Mouse (Mus musculus) heart, embryonic 16.5 days (tissue): Measurements from ENCODE around the gene Sumo1. TPM values are rescaled to one million over a fixed set of nuclear protein-coding genes. Genes with fewer than 3 reads are reported as not detected.
A peak's percentile ranks its signal among the peaks of the same experiment; 100 is the strongest.

Source experiments
- ATAC-seq: fragments of 200-750 bp; cut with Nextera tagmentation; replicated peaks from 2 replicates; pipeline ENCODE4 v1.8.0; 2017; ENCODE audit warnings: moderate number of reproducible peaks; ENCODE audit not compliant: insufficient read depth, low FRiP score; ENCODE audit errors: extremely low read depth
- H3K27ac ChIP-seq: fragments of 300-500 bp; sonication (generic); 2 replicates; pipeline ENCODE4 v1.5.1; 2014; ENCODE audit warnings: mild to moderate bottlenecking, low read length, control low read depth, moderate library complexity
- H3K27me3 ChIP-seq: fragments of 300-500 bp; sonication (generic); 2 replicates; pipeline ENCODE4 v1.6.1; 2014; ENCODE audit warnings: low read length, mixed read lengths; ENCODE audit not compliant: control insufficient read depth, insufficient read depth
- H3K36me3 ChIP-seq: fragments of 300-500 bp; sonication (generic); 2 replicates; pipeline ENCODE4 v1.6.1; 2014; ENCODE audit not compliant: control insufficient read depth, insufficient read depth
- H3K4me1 ChIP-seq: fragments of 300-500 bp; sonication (generic); 2 replicates; pipeline ENCODE4 v1.6.1; 2014; ENCODE audit warnings: low read length, mixed read lengths; ENCODE audit not compliant: control insufficient read depth, insufficient read depth
- H3K4me2 ChIP-seq: fragments of 300-500 bp; sonication (generic); 2 replicates; pipeline ENCODE4 v1.6.1; 2014; ENCODE audit warnings: low read depth, mild to moderate bottlenecking, control low read depth, low read length
- H3K4me3 ChIP-seq: fragments of 300-500 bp; sonication (generic); 2 replicates; pipeline ENCODE4 v1.5.1; 2014; ENCODE audit warnings: mild to moderate bottlenecking, control low read depth, low read length
- H3K9ac ChIP-seq: fragments of 300-500 bp; sonication (generic); 2 replicates; pipeline ENCODE4 v1.6.1; 2014; ENCODE audit warnings: low read length, control low read depth
- H3K9me3 ChIP-seq: fragments of 300-500 bp; sonication (generic); replicated peaks from 2 replicates; pipeline ENCODE4 v1.6.1; 2016; ENCODE audit warnings: low read length; ENCODE audit not compliant: control insufficient read depth
- WGBS: fragments of 180-500 bp; shearing (Covaris S2); extraction: QIAGEN DNeasy Blood & Tissue Kit; methylation state at CpG from one replicate; pipeline ENCODE4 v1.1.7; 2014; 5-methylcytosine and 5-hydroxymethylcytosine counted together
- polyA plus RNA-seq: library from polyadenylated mRNA; unstranded; fragments of >200 nt; fragmentation: Nextera tagmentation; extraction: Ambion mirVana; gene quantifications from 2 replicates; pipeline ENCODE4 v1.2.1, GENCODE M21; 2015

Gene Sumo1
- polyA plus RNA-seq, 1 experiment from 2014 or later: 216 TPM

GRCm38 (mm10) chr1:59683926-59684818 is 13.5 kb upstream of the Sumo1 start:
- 11% methylated on average over 11 of the region's 11 CpGs for WGBS
- peak overlapping the region; percentile 55 for H3K4me3 ChIP-seq
- H3K4me1 ChIP-seq: peaks cover 16% of the 10 kb centered on the region
- peak overlapping the region; percentile 88 for H3K4me2 ChIP-seq
- no peaks in the 10 kb centered on the region for H3K9me3 ChIP-seq
- peak overlapping the region; percentile 71 for H3K27ac ChIP-seq
- H3K9ac ChIP-seq: peak overlapping the region; percentile 75
- no peaks in the 10 kb centered on the region; the same call in 1 of the 2 replicates for H3K27me3 ChIP-seq
- no peaks in the 10 kb centered on the region for H3K36me3 ChIP-seq
- no peak for ATAC-seq

DNA sequence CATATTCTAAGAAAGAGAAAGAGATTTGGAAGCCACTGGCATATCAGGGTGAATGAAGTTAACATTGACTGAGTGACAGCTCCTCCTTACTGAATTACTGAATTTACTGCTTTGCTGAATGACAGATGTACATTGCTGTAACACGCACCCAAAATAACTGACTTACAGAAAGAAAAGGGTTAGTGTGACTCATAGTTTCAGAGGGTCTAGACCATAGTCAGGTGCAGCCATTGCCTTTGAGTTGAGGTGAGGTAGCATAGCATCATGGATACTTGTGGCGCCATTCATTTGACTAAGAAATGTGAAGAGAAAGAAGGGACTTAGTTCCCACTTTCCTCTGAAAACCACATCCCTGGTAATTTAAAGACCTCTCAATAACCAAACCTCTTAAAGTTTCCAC is 3.0 kb upstream of the Sumo1 start:
- Histone ChIP-seq H3K4me2 (no peak overlapping the region), H3K4me1 (peaks cover 12% of the 10 kb centered on the region), H3K9ac (no peak overlapping the region), H3K27ac (no peak overlapping the region), H3K9me3 (no peaks in the 10 kb centered on the region), H3K4me3 (no peak overlapping the region), H3K27me3 (no peaks in the 10 kb centered on the region), H3K36me3 (no peaks in the 10 kb centered on the region)
- 93% methylated on average over 2 of the region's 2 CpGs for WGBS
- ATAC-seq: no peak

DNA sequence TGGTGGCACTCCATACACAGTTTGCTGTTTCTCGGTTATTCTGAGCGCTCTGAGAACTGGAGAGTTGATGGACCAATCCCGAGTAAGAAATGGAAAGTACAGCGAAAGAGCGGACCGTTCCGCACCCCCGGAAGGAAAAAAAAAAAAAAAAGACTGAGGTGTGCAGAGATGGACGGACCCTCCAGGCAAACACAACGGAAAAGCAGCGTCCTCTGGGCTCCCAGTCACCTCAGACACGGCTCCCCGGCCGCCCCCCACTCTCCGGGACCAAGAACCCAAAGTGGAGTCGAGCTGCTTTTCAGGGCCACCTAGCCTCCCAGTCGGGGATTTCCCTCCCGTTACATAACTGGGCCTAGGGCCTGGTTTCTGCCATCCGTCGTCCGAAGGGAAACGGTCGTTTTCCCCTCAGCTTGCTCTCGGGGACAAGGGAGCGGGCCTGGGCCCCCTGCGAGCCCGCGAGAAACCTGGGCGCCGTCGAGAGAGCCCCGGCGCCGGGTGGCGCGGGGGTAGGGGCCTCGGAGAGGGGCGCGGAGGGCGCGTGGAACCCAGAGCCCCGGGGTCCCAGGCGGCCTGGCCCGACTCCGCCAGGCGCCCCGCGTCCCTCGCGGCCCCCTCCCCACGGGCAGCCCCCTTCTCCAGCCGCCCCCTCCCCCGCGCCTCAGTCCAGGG is 538 bp downstream of the Sumo1 start:
- H3K9ac ChIP-seq: peak overlapping the region; percentile 98
- peak overlapping the region; percentile 78 for H3K4me2 ChIP-seq
- no peaks in the 10 kb centered on the region for H3K27me3 ChIP-seq
- no peaks in the 10 kb centered on the region for H3K9me3 ChIP-seq
- under 1% methylated on average over 53 of the region's 54 CpGs for WGBS
- no peaks in the 10 kb centered on the region for H3K36me3 ChIP-seq
- peak overlapping the region; percentile 93 for H3K27ac ChIP-seq
- H3K4me3 ChIP-seq: peak overlapping the region; percentile 76
- H3K4me1 ChIP-seq: peaks cover 17% of the 10 kb centered on the region
- ATAC-seq: peak; percentile 69

GRCm38 (mm10) chr1:59668871-59669270 is 1.8 kb downstream of the Sumo1 start:
- H3K27ac ChIP-seq: no peak overlapping the region
- H3K4me2 ChIP-seq: no peak overlapping the region
- no peaks in the 10 kb centered on the region for H3K36me3 ChIP-seq
- no peak overlapping the region; the same call in 1 of the 2 replicates for H3K9ac ChIP-seq
- WGBS: 86% methylated on average over 2 of the region's 2 CpGs
- H3K4me1 ChIP-seq: peaks cover 17% of the 10 kb centered on the region
- H3K27me3 ChIP-seq: no peaks in the 10 kb centered on the region
- no peaks in the 10 kb centered on the region for H3K9me3 ChIP-seq
- no peak for ATAC-seq
- H3K4me3 ChIP-seq: no peak overlapping the region

- WGBS: 81% methylated on average over 3 of the region's 3 CpGs
- Histone ChIP-seq H3K36me3 (no peaks in the 10 kb centered on the region), H3K4me3 (no peak overlapping the region), H3K9ac (no peak overlapping the region), H3K4me1 (peaks cover 4% of the 10 kb centered on the region), H3K27ac (no peak overlapping the region), H3K27me3 (no peaks in the 10 kb centered on the region), H3K9me3 (no peaks in the 10 kb centered on the region), H3K4me2 (no peak overlapping the region)
- ATAC-seq: no peak
These were observed 7.0 kb downstream of the Sumo1 start for GRCm38 (mm10) chr1:59663456-59664135.

GRCm38 (mm10) chr1:59656244-59657171 is 14.1 kb downstream of the Sumo1 start:
- Histone ChIP-seq H3K27ac (no peak overlapping the region), H3K36me3 (no peaks in the 10 kb centered on the region; the same call in 1 of the 2 replicates), H3K4me3 (no peak overlapping the region), H3K27me3 (no peaks in the 10 kb centered on the region), H3K4me2 (no peak overlapping the region), H3K4me1 (no peaks in the 10 kb centered on the region), H3K9ac (no peak overlapping the region), H3K9me3 (no peaks in the 10 kb centered on the region)
- no peak for ATAC-seq
- 81% methylated on average over 7 of the region's 7 CpGs for WGBS

- H3K36me3 ChIP-seq: no peaks in the 10 kb centered on the region; the same call in none of the 2 replicates
- 87% methylated on average over 3 of the region's 3 CpGs for WGBS
- H3K4me2 ChIP-seq: no peak overlapping the region
- no peak overlapping the region for H3K9ac ChIP-seq
- no peaks in the 10 kb centered on the region for H3K9me3 ChIP-seq
- H3K4me3 ChIP-seq: no peak overlapping the region
- no peak overlapping the region for H3K27ac ChIP-seq
- H3K4me1 ChIP-seq: no peaks in the 10 kb centered on the region
- ATAC-seq: no peak
- H3K27me3 ChIP-seq: no peaks in the 10 kb centered on the region
These were observed 17.3 kb downstream of the Sumo1 start for GRCm38 (mm10) chr1:59653243-59653911.
